Mouse (Mus musculus) neural tube, embryonic 14.5 days (tissue): ENCODE measurements around the gene Kbtbd2. TPM values are rescaled to one million over a fixed set of nuclear protein-coding genes. Genes with fewer than 3 reads are reported as not detected.

ENCODE experiments used
- ATAC-seq: fragments of 200-750 bp; cut with Nextera tagmentation; 2 replicates; pipeline ENCODE4 v1.8.0; 2017; ENCODE audit warnings: low read depth, mild to moderate bottlenecking, moderate TSS enrichment, moderate library complexity
- H3K27ac ChIP-seq: fragments of 300-500 bp; sonication (generic); 2 replicates; pipeline ENCODE4 v1.5.1; 2014; ENCODE audit warnings: low read depth, mild to moderate bottlenecking, control low read depth, low read length, moderate library complexity, mixed read lengths
- H3K27me3 ChIP-seq: fragments of 300-500 bp; sonication (generic); 2 replicates; pipeline ENCODE4 v1.6.1; 2014; ENCODE audit warnings: low read length; ENCODE audit not compliant: control insufficient read depth, insufficient read depth
- H3K36me3 ChIP-seq: fragments of 300-500 bp; sonication (generic); 2 replicates; pipeline ENCODE4 v1.6.1; 2014; ENCODE audit warnings: low read length, mixed read lengths; ENCODE audit not compliant: control insufficient read depth, insufficient read depth
- H3K4me1 ChIP-seq: fragments of 300-500 bp; sonication (generic); 2 replicates; pipeline ENCODE4 v1.6.1; 2014; ENCODE audit warnings: low read length; ENCODE audit not compliant: control insufficient read depth, insufficient read depth
- H3K4me2 ChIP-seq: fragments of 300-500 bp; sonication (generic); 2 replicates; pipeline ENCODE4 v1.6.1; 2014; ENCODE audit warnings: mild to moderate bottlenecking, low read depth, low read length, control low read depth
- H3K4me3 ChIP-seq: fragments of 300-500 bp; sonication (generic); 2 replicates; pipeline ENCODE4 v1.5.1; 2014; ENCODE audit warnings: low read depth, low read length, control low read depth, mixed read lengths
- H3K9ac ChIP-seq: fragments of 300-500 bp; sonication (generic); replicated peaks from 2 replicates; pipeline ENCODE4 v1.6.1; 2014; ENCODE audit warnings: low read depth, mild to moderate bottlenecking, control low read depth, low read length, mixed read lengths
- H3K9me3 ChIP-seq: fragments of 300-500 bp; sonication (generic); 2 replicates; pipeline ENCODE4 v1.6.1; 2016; ENCODE audit warnings: low read length; ENCODE audit not compliant: control insufficient read depth
- WGBS: fragments of 180-500 bp; shearing (Covaris S2); extraction: QIAGEN DNeasy Blood & Tissue Kit; methylation state at CpG from one replicate; pipeline ENCODE4 v1.1.7; 2014; 5-methylcytosine and 5-hydroxymethylcytosine counted together
- polyA plus RNA-seq: library from polyadenylated mRNA; unstranded; fragments of >200 nt; fragmentation: Nextera tagmentation; extraction: Ambion mirVana; gene quantifications from 2 replicates; pipeline ENCODE4 v1.2.1, GENCODE M21; 2014

Gene Kbtbd2
- polyA plus RNA-seq, 1 experiment from 2014 or later, result 35.4 TPM

GRCm38 (mm10) chr6:56765696-56766095 is 31.9 kb downstream of the Kbtbd2 start:
- Histone ChIP-seq H3K4me2 (no peak overlapping the region), H3K9me3 (no peaks in the 10 kb centered on the region), H3K4me1 (no peaks in the 10 kb centered on the region), H3K36me3 (peaks cover 4% of the 10 kb centered on the region; the same call in 1 of the 2 replicates), H3K4me3 (no peak overlapping the region), H3K27me3 (no peaks in the 10 kb centered on the region), H3K9ac (no peak overlapping the region), H3K27ac (no peak overlapping the region)
- ATAC-seq, result no peak
- WGBS, result 85% methylated on average over 4 of the region's 4 CpGs

DNA sequence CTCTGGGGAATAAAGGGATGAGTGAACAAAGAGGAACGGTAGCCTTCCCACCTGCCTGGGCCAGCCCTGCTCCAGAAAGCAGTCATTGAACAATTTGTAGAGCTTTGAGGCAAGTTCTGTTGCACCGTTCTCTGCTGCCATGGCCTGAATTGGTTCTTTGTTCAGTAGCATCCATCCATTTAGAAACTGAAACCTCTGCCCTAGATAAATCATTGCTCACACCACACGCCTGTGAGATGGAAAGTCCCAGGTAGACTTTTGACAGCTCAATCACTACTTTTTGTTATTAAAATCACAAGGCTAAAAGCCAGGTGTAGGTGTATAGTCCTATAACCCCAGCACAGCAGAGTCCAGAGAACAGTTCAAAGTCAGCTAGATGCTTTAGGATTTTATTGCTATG is 32.3 kb downstream of the Kbtbd2 start:
- no peak for ATAC-seq
- H3K4me1 ChIP-seq, result no peaks in the 10 kb centered on the region
- no peaks in the 10 kb centered on the region for H3K9me3 ChIP-seq
- no peak overlapping the region for H3K9ac ChIP-seq
- WGBS, result 65% methylated on average over 3 of the region's 3 CpGs
- H3K27me3 ChIP-seq, result no peaks in the 10 kb centered on the region
- H3K27ac ChIP-seq, result no peak overlapping the region
- H3K36me3 ChIP-seq, result peaks cover 4% of the 10 kb centered on the region; the same call in 1 of the 2 replicates
- no peak overlapping the region for H3K4me2 ChIP-seq
- H3K4me3 ChIP-seq, result no peak overlapping the region

- Histone ChIP-seq H3K4me3 (no peak overlapping the region), H3K4me2 (no peak overlapping the region), H3K27me3 (no peaks in the 10 kb centered on the region), H3K36me3 (peaks cover 29% of the 10 kb centered on the region), H3K9ac (no peak overlapping the region), H3K27ac (no peak overlapping the region), H3K4me1 (no peaks in the 10 kb centered on the region), H3K9me3 (no peaks in the 10 kb centered on the region)
- ATAC-seq, result no peak
- WGBS, result 90% methylated on average over 1 of the region's 1 CpGs
Measured at GRCm38 (mm10) chr6:56759324-56759723, 38.3 kb downstream of the Kbtbd2 start.

DNA sequence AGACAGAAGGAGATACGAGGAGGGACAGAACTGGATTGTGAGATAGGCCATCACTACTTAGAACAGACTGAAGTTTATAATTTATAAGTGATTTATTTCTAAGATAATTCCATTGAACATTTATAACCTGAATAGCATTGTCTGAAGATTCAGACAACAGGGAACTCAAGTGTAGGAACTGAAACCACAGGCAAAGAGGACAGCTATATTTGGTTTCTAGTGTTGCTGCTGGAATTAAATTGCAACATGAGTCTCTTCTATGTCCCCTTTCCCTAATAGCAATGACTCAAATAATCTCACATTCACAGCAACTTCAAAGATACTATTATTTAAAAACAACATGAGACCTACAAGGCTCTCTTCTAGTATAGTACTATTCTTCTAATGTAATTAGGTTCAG is 41.5 kb downstream of the Kbtbd2 start:
- H3K4me1 ChIP-seq, result no peaks in the 10 kb centered on the region
- no peaks in the 10 kb centered on the region for H3K27me3 ChIP-seq
- no peak overlapping the region for H3K4me3 ChIP-seq
- no peak overlapping the region for H3K9ac ChIP-seq
- H3K9me3 ChIP-seq, result no peaks in the 10 kb centered on the region
- H3K36me3 ChIP-seq, result peaks cover 35% of the 10 kb centered on the region
- H3K27ac ChIP-seq, result no peak overlapping the region
- no peak overlapping the region for H3K4me2 ChIP-seq
- ATAC-seq, result no peak
- WGBS, result 95% methylated on average over 1 of the region's 1 CpGs

- Histone ChIP-seq H3K9ac (no peak overlapping the region), H3K9me3 (no peaks in the 10 kb centered on the region), H3K27ac (no peak overlapping the region), H3K36me3 (peaks cover 29% of the 10 kb centered on the region), H3K4me2 (no peak overlapping the region), H3K4me1 (no peaks in the 10 kb centered on the region), H3K4me3 (no peak overlapping the region), H3K27me3 (no peaks in the 10 kb centered on the region)
- 95% methylated on average over 3 of the region's 3 CpGs for WGBS
- ATAC-seq, result no peak
Measured at GRCm38 (mm10) chr6:56753719-56754118, 43.9 kb downstream of the Kbtbd2 start.

- Histone ChIP-seq H3K4me1 (no peaks in the 10 kb centered on the region), H3K36me3 (peaks cover 10% of the 10 kb centered on the region; the same call in 1 of the 2 replicates), H3K9ac (no peak overlapping the region), H3K4me3 (no peak overlapping the region), H3K27ac (no peak overlapping the region), H3K9me3 (no peaks in the 10 kb centered on the region), H3K4me2 (no peak overlapping the region), H3K27me3 (no peaks in the 10 kb centered on the region)
- ATAC-seq, result peak; percentile 51; the same call in 1 of the 2 replicates
- 67% methylated on average over 5 of the region's 5 CpGs for WGBS
Measured at GRCm38 (mm10) chr6:56745950-56746543, 51.6 kb downstream of the Kbtbd2 start.

- no peak for ATAC-seq
- WGBS, result 67% methylated on average over 2 of the region's 2 CpGs
- H3K9me3 ChIP-seq, result no peaks in the 10 kb centered on the region
- no peak overlapping the region for H3K27ac ChIP-seq
- H3K4me1 ChIP-seq, result no peaks in the 10 kb centered on the region
- no peaks in the 10 kb centered on the region for H3K27me3 ChIP-seq
- no peak overlapping the region for H3K4me2 ChIP-seq
- H3K36me3 ChIP-seq, result peaks cover 57% of the 10 kb centered on the region
- H3K9ac ChIP-seq, result no peak overlapping the region
- no peak overlapping the region for H3K4me3 ChIP-seq
Measured at GRCm38 (mm10) chr6:56732545-56732944, 65.1 kb downstream of the Kbtbd2 start.

Other genes with a start within 250 kb of the Kbtbd2 start
- 10.9 and 13.5 TPM in 2 replicates for gene Pde1c, start 228.7 kb downstream of the Kbtbd2 start, polyA plus RNA-seq
- gene Lsm5, start 93.1 kb downstream of the Kbtbd2 start, polyA plus RNA-seq, result 76.4 and 82.2 TPM in 2 replicates
- 50.0 and 54.4 TPM in 2 replicates for gene Avl9, start 82.9 kb downstream of the Kbtbd2 start, polyA plus RNA-seq
- gene Fkbp9, start 34.2 kb upstream of the Kbtbd2 start, polyA plus RNA-seq, result 20.2 and 47.5 TPM in 2 replicates
- 169 and 180 TPM in 2 replicates for gene Nt5c3, start 126.1 kb upstream of the Kbtbd2 start, polyA plus RNA-seq
- 0.64 and 0.93 TPM in 2 replicates for gene Vmn1r4, start 126.2 kb upstream of the Kbtbd2 start, polyA plus RNA-seq
- not detected in 2 replicates for gene Vmn1r5, start 172.5 kb upstream of the Kbtbd2 start, polyA plus RNA-seq
- gene Vmn1r6, start 199.4 kb upstream of the Kbtbd2 start, polyA plus RNA-seq, result not detected in 2 replicates
- not detected in 2 replicates for gene Vmn1r7, start 227.5 kb upstream of the Kbtbd2 start, polyA plus RNA-seq
- not detected in 2 replicates for gene Vmn1r8, start 234.5 kb upstream of the Kbtbd2 start, polyA plus RNA-seq